Mouse (Mus musculus): ENCODE measurements at regions not wholly inside any gene's neighbourhood (a gene's known extent, or its start where the extent isn't known, plus 50 kb on each side); places are given as distances from the start of the nearest gene placed in this dataset.

- no peak for TF ChIP-seq CTCF (IDR thresholded peaks at IDR 0.05; ENCODE audit: borderline replicate concordance, extremely low read depth, insufficient read depth, insufficient read length)
- TF ChIP-seq POLR2A (IDR thresholded peaks at IDR 0.05; ENCODE audit: borderline replicate concordance, extremely low read depth, insufficient read depth, insufficient read length, poor library complexity, severe bottlenecking) = no peak
These were observed 137.7 kb downstream of the Ube2u start for GRCm38 (mm10) chr4:100616161-100616915.
